Mouse (Mus musculus) cortical plate, adult 2 months (tissue): ENCODE data around the gene Rdx.

Source experiments
- CTCF ChIP-seq: fragments of 200-500 bp; IDR thresholded peaks from 2 replicates; pipeline ENCODE4 v1.5.1; 2011; ENCODE audit warnings: mild to moderate bottlenecking, control low read depth, low read length; ENCODE audit not compliant: insufficient read depth; ENCODE audit errors: extremely low read depth
- POLR2A ChIP-seq: fragments of 200-500 bp; IDR thresholded peaks from 2 replicates; pipeline ENCODE4 v1.6.1; 2011; ENCODE audit warnings: mild to moderate bottlenecking, low read length, control low read depth; ENCODE audit not compliant: insufficient read depth; ENCODE audit errors: extremely low read depth

GRCm38 (mm10) chr9:52119212-52119611, 72.2 kb downstream of the Rdx start:
- TF ChIP-seq POLR2A (no peak), CTCF (no peak)
